Mouse (Mus musculus) heart, adult 2 months (tissue): ENCODE data around the gene Nxpe4.

ENCODE experiments used
- CTCF ChIP-seq: fragments of 200-600 bp; IDR thresholded peaks from 2 replicates; pipeline ENCODE4 v1.8.1; 2022; ENCODE audit warnings: antibody characterized with exemption, mild to moderate bottlenecking, moderate library complexity
- POLR2A ChIP-seq: fragments of 200-500 bp; IDR thresholded peaks from 2 replicates; pipeline ENCODE4 v1.6.1; 2011; ENCODE audit warnings: mild to moderate bottlenecking, low read depth, low read length, control low read depth; ENCODE audit not compliant: insufficient read depth

- TF ChIP-seq POLR2A = no peak
- no peak for TF ChIP-seq CTCF
Observed at GRCm38 (mm10) chr9:48247276-48247675, 85.5 kb downstream of the Nxpe4 start.
